Mouse (Mus musculus) neural tube, embryonic 15.5 days (tissue): ENCODE measurements around the gene Colec11. TPM values are rescaled to one million over a fixed set of nuclear protein-coding genes. Genes with fewer than 3 reads are reported as not detected.

ENCODE experiments used
- ATAC-seq: fragments of 200-750 bp; cut with Nextera tagmentation; 2 replicates; pipeline ENCODE4 v1.8.0; 2017; ENCODE audit warnings: mild to moderate bottlenecking, moderate TSS enrichment, moderate library complexity; ENCODE audit not compliant: low FRiP score
- H3K27ac ChIP-seq: fragments of 300-500 bp; sonication (generic); replicated peaks from 2 replicates; pipeline ENCODE4 v1.5.1; 2015; ENCODE audit warnings: mild to moderate bottlenecking, inconsistent platforms
- H3K27me3 ChIP-seq: fragments of 300-500 bp; sonication (generic); replicated peaks from 2 replicates; pipeline ENCODE4 v1.6.1; 2015; ENCODE audit warnings: inconsistent platforms
- H3K36me3 ChIP-seq: fragments of 300-500 bp; sonication (generic); 2 replicates; pipeline ENCODE4 v1.6.1; 2015; ENCODE audit warnings: inconsistent platforms
- H3K4me1 ChIP-seq: fragments of 300-500 bp; sonication (generic); 2 replicates; pipeline ENCODE4 v1.6.1; 2015; ENCODE audit warnings: inconsistent platforms
- H3K4me2 ChIP-seq: fragments of 300-500 bp; sonication (generic); 2 replicates; pipeline ENCODE4 v1.6.1; 2015; ENCODE audit warnings: inconsistent platforms, mild to moderate bottlenecking, moderate library complexity
- H3K4me3 ChIP-seq: fragments of 300-500 bp; sonication (generic); replicated peaks from 2 replicates; pipeline ENCODE4 v1.5.1; 2015; ENCODE audit warnings: mild to moderate bottlenecking, inconsistent platforms
- H3K9ac ChIP-seq: fragments of 300-500 bp; sonication (generic); replicated peaks from 2 replicates; pipeline ENCODE4 v1.6.1; 2015; ENCODE audit warnings: mild to moderate bottlenecking, inconsistent platforms
- H3K9me3 ChIP-seq: fragments of 300-500 bp; sonication (generic); replicated peaks from 2 replicates; pipeline ENCODE4 v1.6.1; 2016; ENCODE audit warnings: inconsistent platforms
- WGBS: fragments of 180-500 bp; shearing (Covaris S2); methylation state at CpG from one replicate; pipeline ENCODE4 v1.1.7; 2015; ENCODE audit warnings: mixed read lengths; 5-methylcytosine and 5-hydroxymethylcytosine counted together
- polyA plus RNA-seq: library from polyadenylated mRNA; unstranded; fragments of >200 nt; fragmentation: Nextera tagmentation; extraction: Ambion mirVana; gene quantifications from 2 replicates; pipeline ENCODE4 v1.2.1, GENCODE M21; 2015

The Colec11 gene
- polyA plus RNA-seq, 1 experiment from 2014 or later = 1.1 TPM

DNA sequence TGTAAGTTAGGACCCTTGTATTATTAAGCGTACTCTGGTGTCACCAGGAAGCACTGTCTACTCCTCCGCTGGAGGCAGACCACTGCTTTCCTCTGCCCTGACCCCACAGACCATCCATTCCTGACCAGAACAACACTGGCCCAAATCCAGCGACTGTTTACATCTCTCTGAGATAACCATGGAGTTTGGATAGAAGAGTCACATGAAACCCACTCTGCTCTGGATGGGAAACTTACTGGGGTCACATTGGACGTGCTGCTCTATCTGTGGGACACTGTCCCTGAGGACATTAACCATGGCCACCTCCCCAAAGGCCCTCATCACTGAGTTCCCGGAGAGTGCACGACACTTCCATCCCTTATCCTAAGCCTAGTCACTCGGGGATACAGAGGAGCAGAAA, 2.2 kb upstream of the Colec11 start:
- Histone ChIP-seq H3K27ac (no peak overlapping the region), H3K9me3 (no peaks in the 10 kb centered on the region), H3K4me1 (no peaks in the 10 kb centered on the region), H3K4me2 (no peak overlapping the region), H3K4me3 (no peak overlapping the region), H3K27me3 (no peaks in the 10 kb centered on the region), H3K9ac (no peak overlapping the region), H3K36me3 (peaks cover 26% of the 10 kb centered on the region)
- no peak for ATAC-seq
- WGBS = 85% methylated on average over 7 of the region's 7 CpGs

DNA sequence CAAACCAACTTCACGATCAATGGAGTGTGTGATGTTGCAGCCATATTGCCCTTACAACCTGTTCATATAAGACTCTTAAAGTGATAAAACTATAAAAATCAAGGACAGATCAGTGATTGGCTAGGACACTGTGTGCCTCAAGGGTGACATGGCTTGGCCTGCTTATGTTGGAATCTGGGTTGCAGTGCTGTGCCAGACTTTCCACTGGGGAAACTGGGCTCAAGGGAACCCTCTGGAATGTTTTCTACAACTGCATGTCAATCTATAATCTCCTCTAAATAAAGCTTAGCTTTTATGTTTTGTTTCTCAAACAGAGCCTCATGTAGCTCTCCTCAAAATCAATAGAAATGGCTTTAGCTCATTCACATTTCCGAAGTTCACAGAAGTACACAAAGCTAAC, 1.1 kb upstream of the Colec11 start:
- Histone ChIP-seq H3K4me3 (no peak overlapping the region), H3K27ac (no peak overlapping the region), H3K9ac (no peak overlapping the region), H3K4me2 (no peak overlapping the region), H3K27me3 (no peaks in the 10 kb centered on the region), H3K9me3 (no peaks in the 10 kb centered on the region), H3K36me3 (peaks cover 15% of the 10 kb centered on the region), H3K4me1 (no peaks in the 10 kb centered on the region)
- no peak for ATAC-seq
- 87% methylated on average over 2 of the region's 2 CpGs for WGBS

DNA sequence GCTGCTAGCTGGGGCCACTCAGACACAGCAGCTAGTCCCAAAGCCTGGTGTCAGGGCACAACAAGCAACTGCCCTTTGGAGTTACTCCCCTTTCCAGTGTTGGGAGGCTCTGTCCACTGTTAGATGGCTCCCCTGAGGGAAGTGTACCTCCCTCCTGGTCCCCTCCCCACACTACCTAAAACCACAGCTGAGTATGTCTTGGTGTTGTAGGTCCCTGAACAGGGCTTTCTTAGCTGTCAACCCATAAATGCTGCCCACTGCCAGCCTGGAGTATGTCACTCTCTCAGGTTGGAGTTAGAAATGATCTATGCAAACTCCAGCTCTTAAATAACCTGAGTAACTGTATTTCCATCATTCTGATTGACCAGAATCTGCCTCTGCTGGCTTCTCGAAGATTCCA, 536 bp downstream of the Colec11 start:
- ATAC-seq = no peak
- no peaks in the 10 kb centered on the region for H3K4me1 ChIP-seq
- H3K27me3 ChIP-seq = no peaks in the 10 kb centered on the region
- WGBS = 71% methylated on average over 1 of the region's 1 CpGs
- no peak overlapping the region for H3K27ac ChIP-seq
- H3K4me2 ChIP-seq = no peak overlapping the region
- H3K4me3 ChIP-seq = no peak overlapping the region
- no peaks in the 10 kb centered on the region for H3K36me3 ChIP-seq
- H3K9me3 ChIP-seq = no peaks in the 10 kb centered on the region
- H3K9ac ChIP-seq = no peak overlapping the region

DNA sequence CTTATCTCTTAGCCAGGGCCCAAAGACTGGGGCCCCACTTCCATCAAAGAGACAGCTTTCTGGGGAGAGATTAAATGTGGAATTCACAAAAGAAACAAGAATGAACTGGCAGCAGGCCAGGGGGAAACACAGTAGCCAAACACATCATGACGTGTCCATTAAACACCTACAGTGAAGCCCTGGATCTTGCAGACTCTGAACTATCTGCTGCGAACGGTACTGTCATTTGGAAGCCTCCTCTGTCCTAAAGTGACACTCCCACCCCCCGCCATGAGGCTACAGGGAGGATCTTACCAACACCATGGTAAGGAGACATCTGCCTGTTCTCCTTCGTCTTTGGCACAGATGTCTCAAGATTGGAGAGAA, 1.0 kb downstream of the Colec11 start:
- 58% methylated on average over 5 of the region's 5 CpGs for WGBS
- Histone ChIP-seq H3K27ac (no peak overlapping the region), H3K4me3 (no peak overlapping the region), H3K36me3 (no peaks in the 10 kb centered on the region), H3K27me3 (no peaks in the 10 kb centered on the region), H3K9me3 (no peaks in the 10 kb centered on the region), H3K4me1 (no peaks in the 10 kb centered on the region), H3K4me2 (no peak overlapping the region), H3K9ac (no peak overlapping the region)
- no peak for ATAC-seq

DNA sequence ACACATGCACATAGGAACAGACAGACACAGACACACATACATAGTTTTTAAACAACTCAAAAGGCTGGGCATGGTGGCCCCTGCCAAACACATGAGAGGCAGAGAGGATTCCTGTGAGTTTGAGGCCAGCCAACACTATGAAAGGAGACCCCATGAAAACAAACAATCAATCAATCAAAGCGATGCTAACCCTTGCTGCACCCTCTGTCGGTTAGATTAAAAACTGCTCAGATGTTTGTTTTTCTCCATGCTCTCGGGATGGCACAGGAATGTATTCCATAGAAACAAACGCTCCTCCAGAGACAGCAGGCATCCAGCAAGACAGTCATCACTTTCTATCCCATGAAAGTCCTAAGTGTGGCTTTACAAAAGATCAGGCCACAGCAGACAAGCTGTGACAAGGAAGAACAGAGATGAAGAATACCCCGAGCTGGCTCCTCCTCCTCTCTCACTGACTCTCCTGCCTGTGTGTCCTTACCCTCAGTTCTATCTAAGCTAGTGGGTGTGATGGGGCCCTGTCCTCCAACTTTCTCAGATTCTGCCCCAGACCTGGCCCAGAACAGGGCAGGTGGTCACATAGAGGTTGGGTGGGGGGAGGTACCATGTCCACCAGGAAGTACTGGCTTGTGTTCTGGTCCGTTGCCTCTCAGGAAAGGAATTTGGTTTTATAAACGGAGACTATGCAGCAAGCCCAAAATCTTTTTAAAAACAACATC, 1.6 kb downstream of the Colec11 start:
- no peak for ATAC-seq
- Histone ChIP-seq H3K36me3 (no peaks in the 10 kb centered on the region), H3K9ac (no peak overlapping the region), H3K4me2 (no peak overlapping the region), H3K27ac (no peak overlapping the region), H3K4me1 (no peaks in the 10 kb centered on the region), H3K27me3 (no peaks in the 10 kb centered on the region), H3K4me3 (no peak overlapping the region), H3K9me3 (no peaks in the 10 kb centered on the region)
- 41% methylated on average over 7 of the region's 7 CpGs for WGBS

DNA sequence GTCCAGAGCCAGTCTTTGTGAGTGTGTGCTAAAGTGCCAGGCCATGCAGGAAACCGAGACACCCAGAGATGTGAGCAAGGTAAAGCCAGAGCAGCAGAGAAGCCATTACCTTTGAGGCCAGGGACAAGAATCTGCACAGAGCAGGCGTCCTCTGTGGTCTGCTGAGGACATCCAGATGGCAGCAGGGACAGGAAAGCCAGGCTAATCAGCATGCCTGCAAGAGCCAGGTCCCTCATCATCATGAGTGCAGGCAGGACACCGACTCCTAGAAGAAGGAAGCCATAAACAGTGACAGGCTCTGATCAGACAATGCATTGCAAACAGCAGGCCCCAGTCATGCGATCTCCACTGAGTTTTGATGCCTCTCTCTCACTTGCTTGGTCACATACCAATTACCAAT, 5.9 kb downstream of the Colec11 start:
- H3K36me3 ChIP-seq = no peaks in the 10 kb centered on the region
- 58% methylated on average over 4 of the region's 4 CpGs for WGBS
- H3K9me3 ChIP-seq = no peaks in the 10 kb centered on the region
- no peaks in the 10 kb centered on the region for H3K27me3 ChIP-seq
- H3K27ac ChIP-seq = no peak overlapping the region
- no peak overlapping the region for H3K9ac ChIP-seq
- no peak overlapping the region for H3K4me2 ChIP-seq
- 0 out of 2 replicates have a peak, but pooled peaks cover 2% of the 10 kb centered on the region for H3K4me1 ChIP-seq
- ATAC-seq = no peak
- H3K4me3 ChIP-seq = no peak overlapping the region

DNA sequence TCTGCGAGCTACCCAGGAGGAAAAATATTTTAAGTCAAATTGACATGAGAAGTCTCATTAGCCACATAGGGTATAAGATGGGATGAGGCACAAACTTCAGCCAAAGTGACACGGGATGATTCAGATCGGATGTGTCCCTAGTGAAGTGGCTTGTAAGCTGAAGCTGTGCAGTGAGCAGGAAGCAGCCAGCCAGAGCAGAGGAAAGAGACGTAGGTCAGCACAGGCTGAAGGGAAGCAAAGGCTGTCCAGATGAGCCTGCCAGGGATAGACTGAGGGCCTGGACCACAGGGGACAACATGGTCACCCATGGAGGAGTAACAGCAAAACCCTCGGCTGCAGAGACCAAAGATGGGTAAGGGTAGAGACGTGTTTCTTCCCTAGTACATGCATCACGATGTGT, 8.8 kb downstream of the Colec11 start:
- H3K4me2 ChIP-seq = no peak overlapping the region
- 76% methylated on average over 7 of the region's 7 CpGs for WGBS
- no peak; the same call in 1 of the 2 replicates for ATAC-seq
- H3K9ac ChIP-seq = no peak overlapping the region
- H3K4me3 ChIP-seq = no peak overlapping the region
- H3K27ac ChIP-seq = no peak overlapping the region
- no peaks in the 10 kb centered on the region for H3K9me3 ChIP-seq
- H3K36me3 ChIP-seq = no peaks in the 10 kb centered on the region
- 0 out of 2 replicates have a peak, but pooled peaks cover 2% of the 10 kb centered on the region for H3K4me1 ChIP-seq
- no peaks in the 10 kb centered on the region for H3K27me3 ChIP-seq

DNA sequence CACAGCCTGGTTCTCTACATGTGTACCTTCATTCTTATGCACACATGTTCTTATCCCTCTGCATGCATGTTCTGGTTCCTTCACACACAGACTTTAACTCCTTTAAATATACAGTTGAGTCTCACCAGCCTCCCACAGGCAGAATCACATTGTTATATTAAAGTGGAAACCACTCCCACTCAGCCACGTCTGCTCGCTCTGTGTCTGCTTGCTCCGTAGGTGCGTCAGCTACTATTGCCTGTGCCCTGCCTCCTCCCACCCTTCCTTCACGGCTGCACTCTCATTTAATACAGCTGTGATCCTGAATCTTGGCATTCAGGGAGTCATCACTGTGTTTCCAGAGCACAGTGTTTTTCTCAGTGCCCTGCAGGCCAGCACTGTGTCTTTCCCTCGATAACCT, 10.8 kb downstream of the Colec11 start:
- H3K36me3 ChIP-seq = no peaks in the 10 kb centered on the region

DNA sequence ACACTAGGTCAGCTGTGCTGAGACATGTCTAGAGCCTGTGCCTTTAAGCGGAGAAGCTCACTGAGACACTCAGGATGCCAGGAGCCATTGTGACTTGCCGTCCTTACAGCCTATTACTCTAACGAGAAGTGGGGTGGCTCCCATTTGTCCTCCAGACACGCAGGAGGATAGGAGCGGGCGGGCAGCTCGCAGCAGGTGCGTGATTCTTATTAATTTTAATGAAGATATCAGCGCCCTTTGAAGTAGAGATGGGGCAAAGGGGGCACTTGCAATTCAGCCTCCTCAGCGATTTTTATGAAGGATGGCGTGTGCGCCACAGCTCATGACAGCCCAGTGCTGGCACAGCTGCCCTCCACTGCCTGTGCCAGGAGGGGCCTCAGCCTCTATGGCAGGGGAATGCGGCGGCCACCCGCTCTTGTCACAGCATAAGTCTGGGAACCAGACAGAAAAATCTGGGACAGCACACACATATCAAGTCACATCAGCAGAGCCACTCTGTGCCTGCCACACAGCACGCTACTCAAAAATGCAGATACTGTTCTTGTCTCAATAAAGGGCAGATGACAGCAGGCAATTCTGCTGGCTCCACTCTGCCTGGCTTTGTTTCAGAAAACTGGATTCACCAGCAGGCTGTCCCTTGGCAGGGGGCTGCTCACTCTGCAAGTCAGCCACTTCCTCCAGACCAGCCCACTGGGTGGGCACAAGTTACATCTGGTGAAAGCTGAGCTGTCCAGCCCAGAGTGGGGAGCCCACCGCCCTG, 15.5 kb downstream of the Colec11 start:
- WGBS = 28% methylated on average over 17 of the region's 17 CpGs
- ATAC-seq = peak; percentile 80

More for the DNA sequence above, 10.8 kb downstream of the Colec11 start:
- ATAC-seq = no peak
- peaks cover 17% of the 10 kb centered on the region for H3K4me1 ChIP-seq
- no peak overlapping the region for H3K4me2 ChIP-seq
- H3K27ac ChIP-seq = no peak overlapping the region
- WGBS = 59% methylated on average over 6 of the region's 6 CpGs
- no peaks in the 10 kb centered on the region for H3K27me3 ChIP-seq
- H3K9ac ChIP-seq = no peak overlapping the region
- H3K9me3 ChIP-seq = no peaks in the 10 kb centered on the region
- H3K4me3 ChIP-seq = no peak overlapping the region

DNA sequence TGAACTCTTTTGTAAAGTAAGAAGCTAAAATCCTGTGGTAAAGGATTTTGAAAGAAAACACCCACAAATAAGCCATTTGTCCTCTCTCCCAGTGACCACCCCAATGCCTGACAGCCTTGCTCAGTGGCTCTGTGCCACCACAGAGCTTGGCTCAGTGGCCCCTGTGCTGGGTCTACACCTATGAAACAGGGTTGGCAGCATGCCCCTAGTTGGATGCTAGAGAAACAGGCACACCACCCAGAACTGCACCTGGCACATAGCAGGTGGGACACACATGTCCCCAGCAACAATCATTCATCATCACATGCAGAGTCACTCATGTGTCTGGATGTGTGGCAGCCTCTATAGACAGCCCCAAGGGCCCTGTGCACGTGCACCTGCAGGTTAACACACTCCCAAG, 19.7 kb downstream of the Colec11 start:
- ATAC-seq = no peak
- H3K4me3 ChIP-seq = no peak overlapping the region
- peaks cover 27% of the 10 kb centered on the region for H3K4me1 ChIP-seq
- 53% methylated on average over 1 of the region's 1 CpGs for WGBS
- no peaks in the 10 kb centered on the region for H3K36me3 ChIP-seq
- no peak overlapping the region for H3K9ac ChIP-seq
- no peaks in the 10 kb centered on the region for H3K9me3 ChIP-seq
- no peaks in the 10 kb centered on the region for H3K27me3 ChIP-seq
- H3K27ac ChIP-seq = no peak overlapping the region
- no peak overlapping the region for H3K4me2 ChIP-seq

More for the DNA sequence above, 15.5 kb downstream of the Colec11 start:
- peak overlapping the region; percentile 23 for H3K4me3 ChIP-seq
- no peaks in the 10 kb centered on the region for H3K9me3 ChIP-seq
- no peaks in the 10 kb centered on the region for H3K36me3 ChIP-seq
- H3K27me3 ChIP-seq = no peaks in the 10 kb centered on the region
- peak overlapping the region; percentile 87 for H3K27ac ChIP-seq
- peaks cover 20% of the 10 kb centered on the region for H3K4me1 ChIP-seq
- peak overlapping the region; percentile 23 for H3K9ac ChIP-seq
- H3K4me2 ChIP-seq = peak overlapping the region; percentile 49

DNA sequence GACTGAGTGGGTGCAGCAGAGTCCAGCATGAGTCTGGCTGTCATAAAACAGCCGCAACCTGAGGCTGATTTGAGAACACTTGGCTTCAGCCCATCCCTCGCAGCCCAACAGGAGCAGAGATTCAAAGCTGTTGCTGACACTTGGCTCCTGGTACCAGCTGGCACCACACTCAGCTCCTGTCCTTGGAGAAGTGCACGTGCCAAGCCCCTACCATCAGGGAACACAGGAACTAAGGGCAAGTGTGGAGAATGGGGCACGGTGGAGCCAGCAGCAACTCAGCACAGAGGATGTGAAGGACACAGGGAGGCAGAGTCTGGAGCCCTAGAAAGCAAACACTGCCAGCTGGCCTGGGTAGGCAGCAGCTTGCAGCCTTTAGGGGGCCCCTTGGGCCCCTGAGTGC, 20.9 kb downstream of the Colec11 start:
- no peak overlapping the region for H3K27ac ChIP-seq
- ATAC-seq = peak; percentile 52; the same call in 1 of the 2 replicates

DNA sequence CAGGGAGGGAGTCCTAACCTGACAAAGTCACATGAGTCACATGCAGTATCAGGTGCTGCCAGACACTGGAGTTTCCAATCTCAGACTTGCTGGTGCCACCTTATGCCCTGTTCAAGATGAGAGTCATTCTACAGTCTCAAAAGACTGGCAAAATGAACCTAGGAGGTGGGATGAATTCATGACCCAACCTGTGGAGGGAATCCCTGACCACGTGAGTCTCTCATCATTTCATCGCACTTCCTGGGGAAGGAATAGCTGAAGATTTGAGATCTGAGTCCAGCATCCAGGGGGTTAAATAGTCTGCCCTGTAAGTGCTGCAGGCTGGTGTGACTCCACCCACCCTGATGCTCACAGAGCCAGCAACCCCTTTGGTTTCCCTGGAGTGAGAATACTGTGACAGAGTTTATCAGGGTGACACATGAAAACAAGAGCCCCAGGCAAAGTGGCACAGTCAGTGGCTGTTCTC, 24.6 kb downstream of the Colec11 start:
- Histone ChIP-seq H3K9me3 (no peaks in the 10 kb centered on the region), H3K27ac (no peak overlapping the region), H3K9ac (no peak overlapping the region), H3K4me2 (no peak overlapping the region), H3K27me3 (no peaks in the 10 kb centered on the region), H3K4me1 (peaks cover 20% of the 10 kb centered on the region), H3K4me3 (no peak overlapping the region), H3K36me3 (no peaks in the 10 kb centered on the region)
- WGBS = 75% methylated on average over 2 of the region's 2 CpGs
- no peak for ATAC-seq

More for the DNA sequence above, 20.9 kb downstream of the Colec11 start:
- H3K4me2 ChIP-seq = no peak overlapping the region
- no peak overlapping the region for H3K9ac ChIP-seq
- no peaks in the 10 kb centered on the region for H3K27me3 ChIP-seq
- H3K4me3 ChIP-seq = no peak overlapping the region
- peaks cover 24% of the 10 kb centered on the region for H3K4me1 ChIP-seq
- H3K9me3 ChIP-seq = no peaks in the 10 kb centered on the region
- WGBS = 16% methylated on average over 4 of the region's 4 CpGs
- H3K36me3 ChIP-seq = no peaks in the 10 kb centered on the region
